Mouse (Mus musculus) brain, embryonic 18.5 days (tissue): ENCODE data around the gene Dedd2.
"Not testable (repeated sequence)": the region's sequence is repeated elsewhere in the genome, so short reads cannot be mapped to it uniquely, and the experiment has no call there.

Experiments
- DNase-seq: peaks from one replicate; pipeline ENCODE4 v3.0.0-alpha.2; 2012; ENCODE audit warnings: low read depth, low spot score

The Dedd2 gene

DNA sequence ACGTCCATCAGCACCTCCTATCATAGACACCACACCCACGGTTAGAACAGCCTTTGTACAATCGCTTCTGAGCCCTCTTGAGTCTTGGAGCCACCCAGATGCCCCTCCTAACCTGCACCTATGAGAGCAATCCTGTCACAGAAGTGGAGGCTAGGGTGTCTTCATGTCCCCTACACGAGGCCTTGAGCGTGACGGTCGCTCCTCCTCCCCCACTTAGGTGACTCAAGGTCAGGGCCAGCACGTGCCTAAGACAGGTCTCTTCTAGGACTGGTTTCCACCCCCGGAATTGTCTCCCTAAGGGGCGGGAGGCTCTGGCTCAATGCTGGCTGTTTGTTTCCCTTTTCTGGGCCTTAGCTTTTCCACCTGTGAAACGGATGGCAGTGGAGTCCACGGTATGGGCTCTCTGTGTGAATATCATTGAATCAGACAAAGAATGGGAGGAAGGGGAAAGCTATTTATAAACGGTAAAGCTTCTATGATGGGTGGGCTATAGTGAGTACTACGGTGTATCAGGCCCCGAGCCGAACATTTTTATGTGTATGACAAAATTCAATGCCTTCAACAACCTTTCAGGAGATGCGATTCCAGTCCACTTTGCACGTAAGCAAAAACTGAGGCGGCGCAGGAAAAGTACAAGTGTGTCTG lies at the start of gene Dedd2:
Gene Dedd2, minus strand, starts transcription at position 159 of the 645 bp plus-strand sequence.
- no peak for DNase-seq

GRCm38 (mm10) chr7:25269545-25270271 lies 49.3 kb upstream of the Dedd2 start:
- no peak for DNase-seq

DNA sequence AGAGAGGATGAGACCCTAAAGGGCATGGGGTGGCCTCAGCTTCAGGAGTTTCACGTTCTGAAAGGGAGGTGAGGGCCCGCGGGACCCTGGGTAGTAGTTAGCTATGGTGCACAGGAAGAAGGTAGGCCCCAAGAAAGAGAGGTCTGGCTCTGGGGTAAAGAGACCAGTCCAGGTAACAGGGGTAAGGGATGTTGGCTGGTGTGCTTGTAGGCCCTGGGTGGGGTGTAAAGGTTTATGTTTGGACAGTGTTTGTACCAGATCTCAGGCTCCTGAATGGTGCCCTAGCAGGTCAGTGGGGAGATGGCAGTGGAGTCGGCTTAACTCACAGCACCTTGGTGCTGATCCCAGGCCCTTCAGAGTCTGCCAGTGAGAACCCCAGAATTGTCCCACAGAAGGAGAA lies 48.6 kb upstream of the Dedd2 start:
- no peak for DNase-seq

- no peak for DNase-seq
These were observed 48.2 kb upstream of the Dedd2 start for GRCm38 (mm10) chr7:25268588-25268987.

DNA sequence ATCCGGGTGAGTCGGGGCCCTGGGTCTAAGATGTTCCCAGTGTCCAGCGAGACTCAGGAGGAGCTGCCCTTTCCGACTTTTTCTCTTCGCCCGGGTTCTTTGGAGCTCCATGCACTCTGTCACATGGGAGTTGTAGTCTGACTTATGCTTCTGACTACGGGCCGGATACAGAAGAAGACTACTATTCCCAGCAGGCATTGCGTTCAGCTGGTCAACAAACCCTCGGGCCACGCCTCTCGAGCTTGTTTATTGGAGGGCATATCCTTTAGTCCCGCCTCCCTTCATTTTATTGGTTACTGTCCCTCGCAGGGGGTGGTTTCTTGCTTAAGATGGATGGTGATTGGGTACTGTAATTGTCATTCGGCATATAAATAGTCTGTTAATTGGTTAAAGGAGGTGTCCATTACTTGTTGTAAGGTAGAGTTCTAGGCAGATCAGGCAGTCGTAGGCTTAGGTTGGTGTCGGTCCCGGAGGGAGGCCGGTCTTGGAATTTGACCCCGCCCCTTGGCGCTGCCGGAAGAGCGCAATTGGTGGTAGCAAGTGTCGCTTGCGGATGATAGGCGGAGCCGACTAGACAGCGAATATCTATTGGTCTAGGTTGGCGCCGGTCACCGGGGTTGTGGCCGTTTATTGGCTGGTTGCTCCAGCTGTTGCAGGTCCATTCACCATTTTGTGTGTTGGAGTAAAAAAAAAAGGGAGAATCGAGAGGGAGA lies 47.5 kb upstream of the Dedd2 start:
- DNase-seq, result peak; percentile 100

- DNase-seq, result peak; percentile 99
These were observed 46.9 kb upstream of the Dedd2 start, which contains the start of gene Cic for GRCm38 (mm10) chr7:25267301-25267750. Cic (plus strand) TSS chr7:25267704.

DNA sequence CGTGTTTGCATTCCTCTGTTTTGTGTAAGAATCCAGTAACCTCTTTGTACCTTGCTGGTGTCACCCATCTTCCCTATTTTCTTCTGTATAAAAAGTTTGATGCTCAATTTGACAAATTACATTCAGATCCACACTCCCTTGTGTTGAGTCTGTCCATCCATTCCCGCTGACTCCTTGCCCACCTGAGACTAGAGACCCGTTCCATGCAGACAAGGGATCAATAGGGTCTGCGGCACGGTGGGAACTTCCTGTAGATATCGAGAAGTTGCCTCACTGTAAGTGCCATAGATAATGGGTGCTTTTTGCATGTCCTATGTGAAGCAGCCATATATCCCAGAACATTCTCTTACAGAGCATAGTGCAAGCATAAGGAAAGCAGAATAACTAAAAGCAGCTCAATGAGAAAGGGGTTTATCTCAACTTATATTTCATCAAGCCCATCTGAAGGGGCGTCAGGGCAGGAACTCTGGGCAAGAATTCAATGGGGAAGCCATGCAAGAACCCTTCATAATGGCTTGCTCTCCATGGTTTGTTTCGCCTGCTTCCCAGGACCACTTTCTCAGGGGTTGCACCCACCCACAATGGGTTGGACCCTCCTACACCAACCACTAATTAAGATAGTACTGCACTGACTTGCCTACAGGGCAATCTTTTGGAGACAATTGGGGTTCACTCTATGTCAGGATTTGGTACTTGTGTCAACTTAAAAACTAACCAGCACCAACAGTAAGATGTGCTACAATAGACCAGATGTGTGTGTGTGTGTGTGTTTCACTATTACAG lies 46.0 kb upstream of the Dedd2 start:
- DNase-seq, result no peak

DNA sequence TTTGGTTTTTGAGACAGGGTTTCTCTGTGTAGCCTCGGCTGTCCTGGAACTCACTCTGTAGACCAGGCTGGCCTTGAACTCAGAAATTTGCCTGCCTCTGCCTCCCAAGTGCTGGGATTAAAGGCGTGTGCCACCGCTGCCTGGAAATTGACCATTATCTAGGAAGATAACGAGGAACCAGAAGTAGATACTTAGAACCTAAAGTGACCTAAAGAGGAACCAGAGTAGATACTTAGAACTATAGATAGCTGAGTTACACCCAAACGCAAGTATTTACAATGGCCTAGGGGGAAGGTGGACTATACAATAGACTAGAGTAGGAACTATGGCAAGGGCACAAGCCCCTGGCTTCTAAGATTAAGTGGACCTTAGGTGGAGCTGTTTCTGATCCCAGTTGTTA lies 45.3 kb upstream of the Dedd2 start:
- not testable (repeated sequence) for DNase-seq

DNA sequence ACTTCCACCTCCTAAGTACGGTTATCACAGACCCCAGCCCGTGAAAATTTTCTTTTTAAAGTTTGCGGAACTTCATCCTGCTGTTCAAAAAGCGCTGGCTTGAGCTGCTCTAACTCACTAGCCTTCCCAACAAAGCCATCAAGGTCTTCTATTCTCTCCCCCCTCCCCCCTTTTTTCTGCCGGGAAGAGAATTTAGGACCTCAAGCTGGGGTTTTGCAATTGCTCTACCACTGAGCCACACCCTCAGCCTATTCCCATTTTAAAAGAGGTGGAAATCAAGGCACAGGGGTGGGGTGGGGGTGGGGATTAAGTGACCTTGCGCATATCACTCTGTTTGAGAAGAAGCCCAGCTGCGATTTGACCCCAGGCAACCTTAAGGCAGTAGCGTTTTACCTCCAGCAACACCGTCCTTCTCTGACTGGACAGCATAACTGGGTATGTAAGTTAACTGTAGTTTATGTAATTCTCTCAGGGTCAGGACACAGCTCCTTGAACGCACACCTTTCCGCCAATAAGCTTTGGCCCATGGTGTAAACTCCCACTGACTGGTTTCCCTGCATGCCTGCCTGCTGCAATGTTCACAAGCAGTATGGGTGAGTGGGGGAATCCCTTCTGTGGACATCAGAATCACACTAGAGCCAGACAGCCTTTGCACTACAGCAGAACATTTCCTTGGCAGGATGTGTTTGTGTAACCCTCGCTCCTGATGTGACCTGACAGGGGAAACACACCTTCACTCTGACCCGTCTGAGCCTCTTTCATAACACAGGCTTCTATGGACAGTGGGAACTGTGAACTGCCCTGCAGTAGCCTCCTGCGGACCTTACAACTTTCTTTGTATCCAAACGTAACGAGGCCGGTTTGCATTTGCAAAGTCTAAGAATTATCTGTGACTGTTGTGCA lies 43.8 kb upstream of the Dedd2 start:
- no peak for DNase-seq

DNA sequence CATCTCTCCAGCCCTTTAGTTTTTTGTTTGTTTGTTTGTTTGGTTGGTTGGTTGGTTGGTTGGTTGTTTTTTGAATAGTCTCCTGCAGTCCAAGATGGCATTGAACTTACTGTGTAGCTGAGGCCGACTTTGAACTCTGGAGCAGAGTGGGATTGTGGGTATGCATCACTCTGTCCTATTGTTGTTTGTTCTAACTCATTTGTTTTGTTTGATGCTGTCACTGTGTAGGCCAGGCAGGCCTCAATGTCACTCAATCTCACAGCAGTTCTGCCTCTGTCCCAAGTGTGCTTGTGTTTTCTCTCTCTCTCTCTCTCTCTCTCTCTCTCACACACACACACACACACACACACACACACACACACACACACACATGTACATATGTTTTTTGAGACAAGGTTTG lies 41.5 kb upstream of the Dedd2 start:
- DNase-seq, result no peak

DNA sequence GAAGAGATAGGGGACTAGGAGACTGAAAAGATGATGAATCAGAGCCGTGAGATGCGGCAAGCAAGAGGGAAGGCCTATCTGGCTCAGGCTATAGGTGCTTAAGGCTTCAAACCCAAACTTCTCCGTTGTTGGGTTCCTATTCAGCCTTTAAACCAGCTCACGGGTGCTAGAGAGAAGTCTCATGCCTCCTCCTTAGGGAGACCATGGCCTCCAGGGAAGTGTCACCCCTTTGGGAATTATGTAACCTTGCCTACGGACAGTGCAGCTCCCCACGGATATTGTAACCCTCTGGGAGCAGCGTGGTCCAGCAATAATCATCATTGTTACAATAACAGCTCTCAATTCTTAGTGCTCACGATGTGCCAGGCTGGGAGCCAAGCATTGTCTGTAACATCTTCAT lies 31.4 kb upstream of the Dedd2 start:
- no peak for DNase-seq

DNA sequence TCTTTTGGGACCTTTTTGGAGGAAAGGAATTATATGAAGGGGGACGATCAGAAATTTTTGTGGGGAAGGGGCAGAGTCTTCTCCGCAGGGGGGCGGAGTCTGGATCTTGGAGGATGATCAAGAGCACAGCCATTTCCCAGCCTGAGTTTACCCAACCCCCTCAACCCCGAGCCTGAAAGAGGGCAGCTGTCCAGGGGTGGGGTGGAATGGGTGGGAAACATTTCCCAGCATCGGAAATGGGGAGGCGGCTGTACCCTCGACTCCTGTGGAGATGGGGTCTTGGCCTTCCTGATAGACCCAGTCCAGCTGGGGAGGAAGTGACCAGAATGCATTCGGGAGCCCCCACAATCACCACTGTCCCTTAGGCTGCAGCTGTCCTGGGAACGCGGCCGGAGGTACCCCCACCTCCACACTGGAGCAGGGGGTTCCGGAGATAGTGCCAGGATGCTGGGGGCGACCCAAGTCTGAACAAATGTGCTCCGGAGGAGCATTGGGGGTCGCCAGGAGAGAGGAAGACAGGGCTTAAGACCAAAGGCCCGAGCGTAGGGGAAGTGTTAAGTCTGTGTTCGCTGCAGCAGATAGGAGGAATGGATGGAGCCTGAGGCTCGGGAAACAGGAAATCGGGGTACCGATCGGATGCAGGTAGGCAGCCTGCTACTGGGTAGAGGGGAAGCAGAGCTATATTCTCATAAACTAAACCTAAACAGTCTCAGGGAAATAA lies 30.8 kb upstream of the Dedd2 start:
- DNase-seq, result no peak

GRCm38 (mm10) chr7:25250141-25250972 lies 29.9 kb upstream of the Dedd2 start, which contains the start of gene Erf:
Erf (minus strand) TSS chr7:25250761.
- no peak for DNase-seq

DNA sequence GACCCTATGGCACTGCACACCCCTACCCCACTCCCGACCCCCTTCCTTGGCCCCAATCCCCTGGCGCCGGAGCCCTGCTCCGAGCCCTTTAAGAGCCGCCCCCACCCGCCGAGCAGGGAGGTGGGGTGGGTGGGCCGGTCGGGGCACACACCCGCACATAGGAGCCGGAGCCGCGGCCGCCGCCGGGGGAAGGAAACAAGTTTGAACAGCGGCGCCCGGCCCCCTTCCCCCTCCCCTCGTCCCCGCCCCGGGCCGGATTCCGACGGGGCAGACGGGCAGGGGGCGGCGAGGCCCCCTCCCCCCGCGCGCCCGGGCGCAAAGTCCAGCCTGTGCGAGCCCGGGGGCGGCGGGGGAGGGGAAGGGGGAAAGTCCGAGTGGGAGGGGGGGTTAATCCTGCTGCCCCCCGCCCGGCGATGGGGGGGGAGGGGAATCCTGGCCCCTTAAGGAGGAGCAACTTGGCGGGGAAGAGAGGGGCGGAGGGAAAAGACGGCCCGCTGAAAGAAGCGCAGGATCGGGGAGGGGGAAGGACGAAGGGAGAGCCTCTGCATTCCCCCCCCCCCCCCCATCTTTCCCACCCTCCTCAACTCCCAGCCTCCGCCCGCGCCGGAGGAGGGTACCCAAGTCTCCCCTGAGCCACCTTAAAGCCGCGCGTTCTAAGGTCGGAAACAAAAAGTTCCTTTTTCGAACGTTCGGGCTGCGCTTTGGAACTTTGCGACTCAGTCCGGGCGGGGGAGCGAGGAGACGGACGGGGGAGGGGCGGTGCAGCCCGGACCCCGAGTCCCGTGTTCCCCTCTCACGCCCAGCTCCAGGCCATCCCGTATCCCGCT lies 29.1 kb upstream of the Dedd2 start:
- DNase-seq, result no peak

GRCm38 (mm10) chr7:25248846-25249313 lies 28.5 kb upstream of the Dedd2 start:
- DNase-seq, result no peak

GRCm38 (mm10) chr7:25248018-25248647 lies 27.7 kb upstream of the Dedd2 start:
- DNase-seq, result no peak

- DNase-seq, result no peak
These were observed 27.1 kb upstream of the Dedd2 start for GRCm38 (mm10) chr7:25247498-25247897.

- no peak for DNase-seq
These were observed 26.3 kb upstream of the Dedd2 start for GRCm38 (mm10) chr7:25246759-25247137.
